Mouse (Mus musculus) cerebellum, adult 11 months (tissue): ENCODE results near the gene Usp47.

Experiments used
- DNase-seq: peaks from one replicate; pipeline ENCODE4 v3.0.0; 2022

Gene Usp47

DNA sequence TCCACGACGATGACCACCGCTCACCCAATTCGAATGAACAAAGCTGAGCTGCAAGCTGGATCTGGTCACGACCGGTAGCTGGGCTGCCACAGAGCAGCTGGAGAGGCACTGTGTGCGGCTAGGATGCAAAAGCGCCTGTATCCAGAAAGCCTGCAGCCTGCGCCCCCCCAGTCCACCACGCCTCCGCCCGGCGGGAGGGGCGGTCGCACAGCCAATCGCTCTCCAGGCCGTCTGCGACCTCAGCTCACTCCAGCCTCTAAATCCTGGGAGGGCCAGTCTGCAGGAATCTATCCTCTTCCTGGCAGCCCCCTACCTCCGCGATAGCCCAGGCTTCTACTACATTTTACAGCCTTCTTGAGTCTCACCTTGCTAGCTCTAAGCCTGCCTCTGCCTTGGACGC is 135.6 kb downstream of the Usp47 start, which contains the start of gene Dkk3:
Dkk3 (minus strand) TSS at position 116 of the 400 bp plus-strand sequence.
- no peak for DNase-seq

DNA sequence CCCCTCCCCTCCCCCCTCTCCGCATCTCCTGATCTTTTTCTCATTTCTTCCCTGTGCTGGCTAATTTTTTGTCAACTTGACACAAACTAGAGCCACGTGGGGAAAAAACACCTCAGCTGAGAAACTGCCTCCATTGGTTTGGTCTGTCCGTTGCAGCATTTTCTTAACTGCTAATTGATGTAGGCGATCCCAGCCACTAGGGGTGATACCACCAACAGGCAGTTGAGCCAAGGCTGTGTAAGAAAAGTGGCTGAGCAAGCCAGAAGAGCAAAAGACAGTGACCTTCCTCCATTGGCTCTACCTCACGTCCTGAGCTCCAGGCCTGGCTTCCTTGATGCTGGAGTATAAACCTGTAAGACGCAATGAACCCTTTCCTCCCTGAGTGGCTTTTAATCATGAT is 136.5 kb downstream of the Usp47 start:
- DNase-seq: no peak
